Mouse (Mus musculus) heart, postnatal 0 days (tissue): ENCODE results near the gene Cmtm8.

Experiments
- CTCF ChIP-seq: IDR thresholded peaks from 2 replicates; pipeline ENCODE4 v1.5.1; 2016; ENCODE audit warnings: antibody characterized with exemption, control low read depth, low read depth
- EP300 ChIP-seq: IDR thresholded peaks from 2 replicates; pipeline ENCODE4 v1.6.1; 2016; ENCODE audit warnings: antibody characterized with exemption, low read depth

DNA sequence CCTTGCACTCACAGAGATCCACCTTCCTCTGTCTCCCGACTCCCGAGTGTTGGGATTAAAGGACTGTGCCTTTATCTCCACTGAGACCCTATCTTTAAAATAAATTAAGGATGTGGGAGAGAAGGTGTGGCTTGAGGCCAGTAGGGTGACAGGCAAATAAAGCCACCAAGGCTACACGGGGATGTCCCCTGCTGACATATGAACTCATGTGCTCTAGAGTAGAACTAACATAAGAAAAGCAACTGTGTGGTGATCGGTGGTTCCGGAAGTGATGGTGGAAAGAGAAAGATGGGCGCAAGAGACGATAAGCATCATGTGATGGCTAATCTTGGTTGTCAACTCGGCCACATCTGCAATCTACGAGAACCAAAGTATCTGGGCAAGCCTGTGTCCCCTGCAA is 91.6 kb downstream of the Cmtm8 start:
- TF ChIP-seq CTCF (no peak), EP300 (no peak)
